11 mouse cellular contexts compared by ENCODE assay signal in the genomic region with DNA sequence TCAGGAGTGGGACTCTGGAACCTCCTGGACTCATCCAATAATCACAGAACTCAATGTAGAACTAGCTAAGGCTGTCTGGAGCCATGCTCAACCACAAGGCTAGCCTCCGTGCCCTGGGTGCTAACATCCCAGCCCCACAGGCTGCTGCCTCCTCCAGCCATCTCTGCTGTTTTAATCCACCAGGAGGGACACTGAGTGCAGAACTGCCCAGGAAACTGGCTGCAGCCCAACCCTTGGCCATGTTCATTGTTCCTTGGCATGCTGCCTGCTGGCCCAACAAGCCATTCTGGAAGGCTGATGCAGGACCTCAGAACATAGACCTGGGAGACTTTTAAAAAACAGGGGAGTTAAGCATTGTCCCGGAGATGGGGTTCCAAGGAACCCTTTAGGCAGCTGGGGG. TPM values are rescaled to one million over a fixed set of nuclear protein-coding genes. Genes with fewer than 3 reads are reported as not detected.
DNase-seq lines count a peak whose midpoint lies in the region; ATAC-seq and TF ChIP-seq lines count a peak whose summit lies in the region.
"Had no signal": no experiment of that assay in that cellular context is flagged by ENCODE, and none has a peak within 500 bp of the region (broad histone marks: within the 10 kb centered on the region; RNA-seq: fewer than 3 reads in every experiment).

No protein-coding gene starts in this region.

- peak; percentile 36; the same call in 1 of the 2 replicates for ATAC-seq in heart, postnatal 0 days (ENCODE audit: insufficient read depth, low read depth)
- no peak for ATAC-seq in intestine, postnatal 0 days
- ATAC-seq in megakaryocyte, adult 5-6 weeks (ENCODE audit: poor library complexity, severe bottlenecking) = no peak

- peak; percentile 49 for DNase-seq in layer of hippocampus, adult 11-12 months (ENCODE audit: low spot score)
- no peak for DNase-seq in layer of hippocampus, adult 9-10 months (ENCODE audit: low spot score)
- DNase-seq in cerebellum, adult 18-20 months = peak; percentile 87 to 90
- peak; percentile 23 for DNase-seq in heart, postnatal 0 days (ENCODE audit: low spot score)
- peak; percentile 20 for DNase-seq in lung, adult 2 months
- peak; percentile 35 for DNase-seq in urinary bladder, postnatal 10 days (ENCODE audit: low spot score)

- no peak overlapping the region for H3K27ac ChIP-seq in heart, postnatal 0 days (ENCODE audit: low read depth)
- H3K27ac ChIP-seq in intestine, postnatal 0 days (ENCODE audit: low read depth, low read length) = no peak overlapping the region
- H3K27ac ChIP-seq: embryonic facial prominence, embryonic 13.5 days had no signal

- H3K9ac ChIP-seq in heart, postnatal 0 days (replicated peaks; ENCODE audit: low read depth, low read length) = no peak overlapping the region
- H3K9ac ChIP-seq in intestine, postnatal 0 days (ENCODE audit: low read depth, low read length) = no peak overlapping the region
- H3K9ac ChIP-seq: embryonic facial prominence, embryonic 13.5 days had no signal

- TF ChIP-seq EP300 in heart, postnatal 0 days (IDR thresholded peaks at IDR 0.05; ENCODE audit: low read depth) = no peak

- no peak overlapping the region for H3K4me3 ChIP-seq in heart, postnatal 0 days (ENCODE audit: low read depth, low read length)
- H3K4me3 ChIP-seq in lung, adult 2 months (replicated peaks; ENCODE audit: extremely low read depth, low read depth, low read length) = no peak overlapping the region
- no peak overlapping the region for H3K4me3 ChIP-seq in intestine, postnatal 0 days (ENCODE audit: low read depth, low read length)
- H3K4me3 ChIP-seq: embryonic facial prominence, embryonic 13.5 days; myocyte had no signal

- WGBS in heart, postnatal 0 days = 48% methylated on average over 2 of the region's 2 CpGs
- 43% methylated on average over 2 of the region's 2 CpGs for WGBS in lung, adult 2 months
- 83% methylated on average over 2 of the region's 2 CpGs for WGBS in intestine, postnatal 0 days

- no peaks in the 10 kb centered on the region for H3K36me3 ChIP-seq in heart, postnatal 0 days (replicated peaks; ENCODE audit: control insufficient read depth, insufficient read depth, low read length)
- H3K36me3 ChIP-seq in intestine, postnatal 0 days (ENCODE audit: control insufficient read depth, insufficient read depth) = no peaks in the 10 kb centered on the region
- H3K36me3 ChIP-seq: embryonic facial prominence, embryonic 13.5 days; G1E had no signal

- 0 out of 2 replicates have a peak, but pooled peaks cover 9% of the 10 kb centered on the region for H3K4me1 ChIP-seq in heart, postnatal 0 days (ENCODE audit: control insufficient read depth, insufficient read depth)
- H3K4me1 ChIP-seq in lung, adult 2 months (ENCODE audit: control insufficient read depth, insufficient read depth, low read length) = no peaks in the 10 kb centered on the region; the same call in 1 of the 2 replicates
- no peaks in the 10 kb centered on the region for H3K4me1 ChIP-seq in intestine, postnatal 0 days (replicated peaks; ENCODE audit: control insufficient read depth, insufficient read depth, low read length)
- H3K4me1 ChIP-seq: embryonic facial prominence, embryonic 13.5 days had no signal

- no peaks in the 10 kb centered on the region for H3K9me3 ChIP-seq in heart, postnatal 0 days (replicated peaks; ENCODE audit: control insufficient read depth, low read length)
- no peaks in the 10 kb centered on the region for H3K9me3 ChIP-seq in intestine, postnatal 0 days (ENCODE audit: control insufficient read depth)
- H3K9me3 ChIP-seq: embryonic facial prominence, embryonic 13.5 days; G1E had no signal

- no peak for TF ChIP-seq CTCF in heart, postnatal 0 days (IDR thresholded peaks at IDR 0.05; ENCODE audit: low read depth)
- TF ChIP-seq CTCF in lung, adult 2 months (IDR thresholded peaks at IDR 0.05; ENCODE audit: insufficient read depth, low read length) = no peak
- TF ChIP-seq CTCF in intestine, postnatal 0 days (IDR thresholded peaks at IDR 0.05; ENCODE audit: low read depth) = no peak

- TF ChIP-seq POLR2A in lung, adult 2 months (IDR thresholded peaks at IDR 0.05; ENCODE audit: borderline replicate concordance, extremely low read depth, low read depth, low read length) = no peak

- no peak overlapping the region for H3K4me2 ChIP-seq in heart, postnatal 0 days (ENCODE audit: low read depth, low read length)
- no peak overlapping the region for H3K4me2 ChIP-seq in intestine, postnatal 0 days (replicated peaks; ENCODE audit: low read depth)
- H3K4me2 ChIP-seq: embryonic facial prominence, embryonic 13.5 days had no signal

- peaks cover 33% of the 10 kb centered on the region for H3K27me3 ChIP-seq in heart, postnatal 0 days (ENCODE audit: control insufficient read depth, insufficient read depth, low read length)
- no peaks in the 10 kb centered on the region for H3K27me3 ChIP-seq in intestine, postnatal 0 days (replicated peaks; ENCODE audit: control insufficient read depth, insufficient read depth, low read length)

RNA-seq across cellular contexts. Expression of a gene that starts 42.5 kb away (rescaled TPM):
- 0.76 TPM in 1 of 2 replicates, not detected in the other for total RNA-seq in heart, postnatal 0 days (2014; rRNA removed; ENCODE audit: low replicate concordance)
- polyA plus RNA-seq in heart, postnatal 0 days (2015; fragmentation: Nextera tagmentation; extraction: Ambion mirVana) = not detected in 2 replicates
- polyA plus RNA-seq in lung, adult 2 months (2012; rRNA removed) = 0.07 and 0.14 TPM in 2 replicates
- polyA plus RNA-seq in intestine, postnatal 0 days (2015; fragmentation: Nextera tagmentation; extraction: Ambion mirVana) = 0.13 TPM in 2 replicates
- total RNA-seq in megakaryocyte, adult 5-6 weeks (2015) = not detected in 2 replicates
- not detected in 2 replicates for total RNA-seq in megakaryocyte, adult 5-6 weeks (2017)
- polyA plus RNA-seq: G1E, myocyte had no signal
